Mouse (Mus musculus) neural tube, embryonic 15.5 days (tissue): ENCODE results near the gene Zc3h12a. TPM values are rescaled to one million over a fixed set of nuclear protein-coding genes. Genes with fewer than 3 reads are reported as not detected.
A peak's percentile ranks its signal among the peaks of the same experiment; 100 is the strongest.

Source experiments
- ATAC-seq: fragments of 200-750 bp; cut with Nextera tagmentation; 2 replicates; pipeline ENCODE4 v1.8.0; 2017; ENCODE audit warnings: mild to moderate bottlenecking, moderate TSS enrichment, moderate library complexity; ENCODE audit not compliant: low FRiP score
- H3K27ac ChIP-seq: fragments of 300-500 bp; sonication (generic); replicated peaks from 2 replicates; pipeline ENCODE4 v1.5.1; 2015; ENCODE audit warnings: mild to moderate bottlenecking, inconsistent platforms
- H3K27me3 ChIP-seq: fragments of 300-500 bp; sonication (generic); replicated peaks from 2 replicates; pipeline ENCODE4 v1.6.1; 2015; ENCODE audit warnings: inconsistent platforms
- H3K36me3 ChIP-seq: fragments of 300-500 bp; sonication (generic); 2 replicates; pipeline ENCODE4 v1.6.1; 2015; ENCODE audit warnings: inconsistent platforms
- H3K4me1 ChIP-seq: fragments of 300-500 bp; sonication (generic); 2 replicates; pipeline ENCODE4 v1.6.1; 2015; ENCODE audit warnings: inconsistent platforms
- H3K4me2 ChIP-seq: fragments of 300-500 bp; sonication (generic); 2 replicates; pipeline ENCODE4 v1.6.1; 2015; ENCODE audit warnings: inconsistent platforms, mild to moderate bottlenecking, moderate library complexity
- H3K4me3 ChIP-seq: fragments of 300-500 bp; sonication (generic); replicated peaks from 2 replicates; pipeline ENCODE4 v1.5.1; 2015; ENCODE audit warnings: mild to moderate bottlenecking, inconsistent platforms
- H3K9ac ChIP-seq: fragments of 300-500 bp; sonication (generic); replicated peaks from 2 replicates; pipeline ENCODE4 v1.6.1; 2015; ENCODE audit warnings: mild to moderate bottlenecking, inconsistent platforms
- H3K9me3 ChIP-seq: fragments of 300-500 bp; sonication (generic); replicated peaks from 2 replicates; pipeline ENCODE4 v1.6.1; 2016; ENCODE audit warnings: inconsistent platforms
- WGBS: fragments of 180-500 bp; shearing (Covaris S2); methylation state at CpG from one replicate; pipeline ENCODE4 v1.1.7; 2015; ENCODE audit warnings: mixed read lengths; 5-methylcytosine and 5-hydroxymethylcytosine counted together
- polyA plus RNA-seq: library from polyadenylated mRNA; unstranded; fragments of >200 nt; fragmentation: Nextera tagmentation; extraction: Ambion mirVana; gene quantifications from 2 replicates; pipeline ENCODE4 v1.2.1, GENCODE M21; 2015

Gene Zc3h12a
- polyA plus RNA-seq, 1 experiment from 2014 or later, result 0.15 TPM

GRCm38 (mm10) chr4:125123279-125123671 is 4.4 kb downstream of the Zc3h12a start:
- Histone ChIP-seq H3K9ac (no peak overlapping the region), H3K27me3 (peaks cover 14% of the 10 kb centered on the region), H3K4me1 (peaks cover 14% of the 10 kb centered on the region), H3K27ac (no peak overlapping the region), H3K4me3 (no peak overlapping the region), H3K4me2 (no peak overlapping the region), H3K9me3 (no peaks in the 10 kb centered on the region), H3K36me3 (no peaks in the 10 kb centered on the region)
- 72% methylated on average over 7 of the region's 7 CpGs for WGBS
- ATAC-seq, result no peak

DNA sequence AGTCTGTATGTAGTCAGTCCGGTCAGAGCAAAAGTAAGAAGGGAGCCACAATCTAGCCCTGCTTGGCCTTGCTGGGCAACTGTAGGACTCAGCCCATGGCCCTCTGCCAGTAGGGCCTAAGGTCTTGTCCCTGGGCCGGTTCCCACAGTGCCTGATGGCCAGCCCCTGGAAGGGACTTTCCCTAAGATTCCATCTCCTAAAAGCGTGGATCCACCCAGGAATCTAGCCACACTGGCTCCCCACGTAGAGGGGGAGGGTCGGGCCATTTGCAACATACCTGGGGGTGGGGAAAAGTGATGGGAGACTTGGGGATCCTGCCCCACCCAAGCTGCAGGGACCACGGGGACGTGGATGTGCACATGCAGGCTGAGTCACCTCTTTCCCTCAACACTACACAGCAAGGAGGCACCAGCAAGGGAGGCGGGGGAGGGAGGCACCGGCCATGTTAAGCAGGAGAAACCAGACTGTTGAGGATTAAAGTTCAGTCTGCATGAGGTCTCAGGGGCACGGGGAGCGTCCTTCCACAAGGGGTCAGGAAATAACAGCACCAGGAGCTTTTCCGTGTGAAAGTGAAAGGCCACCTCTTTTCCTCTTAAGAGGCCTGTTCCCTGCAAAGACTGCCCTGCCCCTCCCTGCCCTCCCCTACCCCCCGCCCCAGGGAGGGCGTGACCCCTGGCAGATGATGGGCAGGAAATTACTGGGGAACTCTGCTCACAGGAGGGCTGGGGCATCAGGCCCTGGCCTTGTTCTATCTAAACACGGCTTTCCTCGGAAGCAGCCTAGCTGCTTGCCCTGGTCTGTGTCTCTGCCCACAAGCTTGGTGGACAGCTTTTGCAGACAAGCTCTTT is 5.0 kb downstream of the Zc3h12a start:
- no peak for ATAC-seq
- Histone ChIP-seq H3K9ac (no peak overlapping the region), H3K4me1 (peaks cover 8% of the 10 kb centered on the region), H3K27ac (no peak overlapping the region), H3K36me3 (no peaks in the 10 kb centered on the region), H3K9me3 (no peaks in the 10 kb centered on the region), H3K4me3 (no peak overlapping the region), H3K27me3 (peaks cover 14% of the 10 kb centered on the region), H3K4me2 (no peak overlapping the region)
- 22% methylated on average over 16 of the region's 16 CpGs for WGBS

DNA sequence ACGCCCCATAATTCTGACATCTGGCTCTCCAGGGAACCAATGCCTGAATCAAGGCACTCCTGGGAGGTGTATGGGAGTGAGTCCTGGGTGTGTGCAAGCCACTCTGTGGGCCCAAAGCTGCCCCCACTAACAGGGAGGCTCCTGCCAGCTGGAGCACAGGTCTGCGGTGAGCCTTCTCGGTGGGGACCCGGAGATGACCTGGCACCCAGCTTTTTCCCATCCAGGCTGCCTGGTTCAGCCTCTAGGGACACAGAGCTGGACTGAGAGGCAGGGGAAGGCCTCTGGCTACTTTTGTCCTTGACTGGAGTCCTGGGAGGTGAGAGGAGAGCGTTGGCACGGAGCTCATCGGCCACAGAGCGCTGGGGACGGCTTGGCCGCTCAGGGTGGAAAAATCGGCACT is 7.9 kb downstream of the Zc3h12a start:
- no peak for ATAC-seq
- 91% methylated on average over 11 of the region's 11 CpGs for WGBS
- Histone ChIP-seq H3K27me3 (0 out of 2 replicates have a peak, but pooled peaks cover 3% of the 10 kb centered on the region), H3K27ac (no peak overlapping the region), H3K4me1 (peaks cover 11% of the 10 kb centered on the region), H3K36me3 (no peaks in the 10 kb centered on the region), H3K9me3 (no peaks in the 10 kb centered on the region), H3K9ac (no peak overlapping the region), H3K4me2 (no peak overlapping the region), H3K4me3 (no peak overlapping the region)

DNA sequence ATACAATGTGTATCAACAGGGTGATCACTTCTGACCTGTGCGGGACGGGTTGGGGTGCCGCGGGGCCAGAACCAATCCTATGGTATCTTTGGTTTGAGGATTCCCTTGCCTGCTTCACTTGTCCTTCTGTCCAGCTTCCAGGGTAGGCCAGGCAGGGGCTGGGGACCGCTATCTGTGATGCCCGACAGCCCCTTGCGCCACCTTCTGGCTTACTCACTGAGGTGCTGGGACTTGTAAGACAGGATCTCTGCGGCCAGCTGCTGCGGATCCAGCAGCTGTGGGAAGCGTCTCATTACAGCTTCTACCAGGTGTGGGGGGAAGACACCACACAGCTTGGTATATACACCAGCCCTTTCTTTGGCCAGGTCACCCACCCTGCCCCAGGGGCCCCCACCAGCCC is 8.6 kb downstream of the Zc3h12a start:
- Histone ChIP-seq H3K9ac (no peak overlapping the region), H3K4me1 (peaks cover 15% of the 10 kb centered on the region), H3K27ac (no peak overlapping the region), H3K27me3 (no peaks in the 10 kb centered on the region), H3K4me3 (no peak overlapping the region), H3K4me2 (no peak overlapping the region), H3K9me3 (no peaks in the 10 kb centered on the region), H3K36me3 (no peaks in the 10 kb centered on the region)
- ATAC-seq, result no peak
- 37% methylated on average over 10 of the region's 10 CpGs for WGBS

DNA sequence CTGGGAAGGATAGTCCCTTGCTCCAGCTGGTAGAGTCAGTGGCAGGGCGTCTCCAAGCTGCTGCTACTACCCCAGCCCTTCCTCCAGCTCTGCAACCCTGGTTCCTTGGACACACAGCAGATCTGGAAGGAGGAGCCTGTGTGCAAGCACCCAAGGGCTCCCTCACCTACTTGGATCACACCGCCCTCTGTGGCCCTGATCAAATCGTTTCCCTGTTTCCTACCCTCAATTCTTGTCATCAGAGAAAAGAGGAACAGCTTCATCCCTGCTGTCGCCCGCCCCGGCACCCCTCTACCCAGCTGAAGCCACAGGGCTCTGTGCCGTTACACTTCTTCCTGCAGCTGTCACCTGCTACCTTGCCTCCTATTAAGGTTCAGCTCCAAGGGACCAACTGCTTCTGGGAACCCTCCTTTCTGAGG is 9.7 kb downstream of the Zc3h12a start:
- no peak for ATAC-seq
- Histone ChIP-seq H3K4me2 (no peak overlapping the region), H3K4me3 (no peak overlapping the region), H3K9ac (no peak overlapping the region), H3K36me3 (no peaks in the 10 kb centered on the region), H3K27ac (no peak overlapping the region), H3K27me3 (no peaks in the 10 kb centered on the region), H3K9me3 (no peaks in the 10 kb centered on the region), H3K4me1 (peaks cover 15% of the 10 kb centered on the region)
- WGBS, result 85% methylated on average over 7 of the region's 7 CpGs

DNA sequence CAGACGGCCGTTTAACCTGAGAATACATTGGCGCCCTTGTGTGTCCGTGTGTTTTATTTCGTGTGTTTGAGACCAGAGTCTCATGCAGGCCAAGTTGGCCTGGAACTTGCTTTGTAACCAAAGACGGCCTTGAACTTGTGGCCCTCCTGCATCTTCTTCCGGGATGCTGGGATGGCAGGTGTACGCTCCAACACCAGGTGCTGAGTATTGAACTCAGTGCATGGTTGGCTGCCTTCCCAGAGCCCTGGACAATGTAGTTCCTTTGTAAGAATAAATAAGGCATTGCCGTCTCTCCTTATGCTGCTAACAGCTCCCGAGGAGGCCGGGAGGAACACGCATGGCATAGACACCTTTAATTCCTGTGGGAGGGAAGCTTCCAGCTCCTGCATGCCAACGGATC is 10.7 kb downstream of the Zc3h12a start:
- Histone ChIP-seq H3K27me3 (no peaks in the 10 kb centered on the region), H3K4me3 (no peak overlapping the region), H3K4me2 (no peak overlapping the region), H3K9ac (no peak overlapping the region), H3K36me3 (peaks cover under 1% of the 10 kb centered on the region; the same call in 1 of the 2 replicates), H3K27ac (no peak overlapping the region), H3K9me3 (no peaks in the 10 kb centered on the region), H3K4me1 (peaks cover 15% of the 10 kb centered on the region)
- no peak for ATAC-seq
- WGBS, result 67% methylated on average over 13 of the region's 13 CpGs

- no peak overlapping the region for H3K9ac ChIP-seq
- H3K36me3 ChIP-seq, result peaks cover 7% of the 10 kb centered on the region; the same call in 1 of the 2 replicates
- 67% methylated on average over 9 of the region's 9 CpGs for WGBS
- ATAC-seq, result no peak
- no peak overlapping the region for H3K27ac ChIP-seq
- no peaks in the 10 kb centered on the region for H3K27me3 ChIP-seq
- H3K9me3 ChIP-seq, result no peaks in the 10 kb centered on the region
- peaks cover 15% of the 10 kb centered on the region for H3K4me1 ChIP-seq
- H3K4me2 ChIP-seq, result no peak overlapping the region
- no peak overlapping the region for H3K4me3 ChIP-seq
Measured at GRCm38 (mm10) chr4:125116090-125116861, 11.4 kb downstream of the Zc3h12a start.

GRCm38 (mm10) chr4:125115710-125116089 is 11.9 kb downstream of the Zc3h12a start:
- WGBS, result 57% methylated on average over 6 of the region's 6 CpGs
- Histone ChIP-seq H3K9ac (no peak overlapping the region), H3K36me3 (peaks cover 8% of the 10 kb centered on the region), H3K4me2 (no peak overlapping the region), H3K4me3 (no peak overlapping the region), H3K27me3 (no peaks in the 10 kb centered on the region), H3K9me3 (no peaks in the 10 kb centered on the region), H3K27ac (no peak overlapping the region), H3K4me1 (peaks cover 15% of the 10 kb centered on the region)
- no peak for ATAC-seq

- Histone ChIP-seq H3K4me1 (peaks cover 15% of the 10 kb centered on the region), H3K4me2 (no peak overlapping the region), H3K27ac (no peak overlapping the region), H3K9ac (peak overlapping the region; percentile 21; the same call in 1 of the 2 replicates), H3K9me3 (no peaks in the 10 kb centered on the region), H3K27me3 (no peaks in the 10 kb centered on the region), H3K4me3 (no peak overlapping the region), H3K36me3 (peaks cover 14% of the 10 kb centered on the region)
- 74% methylated on average over 4 of the region's 4 CpGs for WGBS
- ATAC-seq, result no peak
Measured at GRCm38 (mm10) chr4:125115081-125115480, 12.6 kb downstream of the Zc3h12a start.

- Histone ChIP-seq H3K4me1 (peaks cover 15% of the 10 kb centered on the region), H3K9ac (peak overlapping the region; percentile 21; the same call in 1 of the 2 replicates), H3K9me3 (no peaks in the 10 kb centered on the region), H3K27ac (no peak overlapping the region), H3K4me2 (no peak overlapping the region), H3K27me3 (no peaks in the 10 kb centered on the region), H3K36me3 (peaks cover 18% of the 10 kb centered on the region), H3K4me3 (no peak overlapping the region)
- ATAC-seq, result 0 out of 2 replicates have a peak, but pooled peaks have one; percentile 32
- WGBS, result 8% methylated on average over 6 of the region's 6 CpGs
Measured at GRCm38 (mm10) chr4:125114638-125115037, 13.0 kb downstream of the Zc3h12a start.

DNA sequence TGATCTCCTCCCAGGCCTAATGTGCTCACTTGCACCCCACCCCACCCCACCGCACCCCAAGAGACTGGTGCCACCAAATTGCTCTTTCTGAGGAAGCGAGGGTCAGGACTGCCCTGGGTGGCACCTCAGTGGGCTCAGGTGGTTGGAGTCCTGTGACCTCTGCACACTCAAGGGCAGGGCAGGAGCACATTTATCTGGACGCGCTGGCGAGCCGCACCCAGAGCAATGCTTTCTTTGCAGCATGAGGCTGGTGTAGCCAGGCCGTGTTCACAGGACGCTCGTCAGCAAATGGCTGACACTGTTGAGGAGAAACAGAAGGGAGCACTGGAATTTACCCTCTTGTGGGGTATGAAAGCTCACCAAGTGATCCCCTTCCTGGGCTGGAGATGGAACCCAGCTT is 22.3 kb downstream of the Zc3h12a start:
- WGBS, result 94% methylated on average over 9 of the region's 9 CpGs
- no peak overlapping the region for H3K4me2 ChIP-seq
- H3K9ac ChIP-seq, result no peak overlapping the region
- no peak for ATAC-seq
- no peak overlapping the region for H3K27ac ChIP-seq
- no peak overlapping the region for H3K4me3 ChIP-seq
- no peaks in the 10 kb centered on the region for H3K4me1 ChIP-seq
- H3K27me3 ChIP-seq, result no peaks in the 10 kb centered on the region
- peaks cover 63% of the 10 kb centered on the region for H3K36me3 ChIP-seq
- no peaks in the 10 kb centered on the region for H3K9me3 ChIP-seq

DNA sequence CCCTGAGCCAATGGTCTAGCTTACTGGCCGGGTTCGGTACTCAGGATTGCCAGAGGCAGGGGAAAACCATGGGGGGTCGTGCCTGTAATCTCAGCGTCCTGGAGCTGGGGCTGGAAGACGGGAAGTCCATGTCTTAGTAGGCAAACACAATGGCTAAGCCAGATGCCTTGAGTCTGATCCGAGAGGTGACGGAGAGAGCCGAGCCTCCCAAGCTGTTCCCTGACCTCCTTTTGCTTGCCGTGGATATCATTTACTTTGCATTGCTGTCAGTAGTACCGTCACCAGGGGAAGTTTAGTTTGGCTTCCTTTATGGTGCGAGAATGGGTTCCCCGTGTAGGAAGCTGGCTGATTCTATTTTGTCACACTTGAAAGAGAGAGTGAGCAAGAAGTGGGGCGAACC is 26.3 kb downstream of the Zc3h12a start:
- no peak for ATAC-seq
- no peak overlapping the region for H3K4me3 ChIP-seq
- H3K9ac ChIP-seq, result no peak overlapping the region
- no peak overlapping the region for H3K4me2 ChIP-seq
- 72% methylated on average over 13 of the region's 13 CpGs for WGBS
- H3K27ac ChIP-seq, result no peak overlapping the region
- no peaks in the 10 kb centered on the region for H3K4me1 ChIP-seq
- peaks cover 38% of the 10 kb centered on the region for H3K36me3 ChIP-seq
- H3K27me3 ChIP-seq, result no peaks in the 10 kb centered on the region
- no peaks in the 10 kb centered on the region for H3K9me3 ChIP-seq
